Mouse (Mus musculus): ENCODE data around the gene Gja3. TPM values are rescaled to one million over a fixed set of nuclear protein-coding genes. Genes with fewer than 3 reads are reported as not detected.
"Not testable (repeated sequence)": the region's sequence is repeated elsewhere in the genome, so short reads cannot be mapped to it uniquely, and the experiment has no call there.

The Gja3 gene
- polyA plus RNA-seq, 1 experiment from 2014 or later = 0.35 TPM

- Histone ChIP-seq H3K36me3 (replicated peaks) (no peaks in the 10 kb centered on the region), H3K4me2 (no peak overlapping the region), H3K9ac (no peak overlapping the region), H3K4me1 (replicated peaks) (peaks cover 7% of the 10 kb centered on the region; the same call in 1 of the 2 replicates), H3K27me3 (no peaks in the 10 kb centered on the region), H3K4me3 (replicated peaks) (no peak overlapping the region), H3K9me3 (replicated peaks) (no peaks in the 10 kb centered on the region), H3K27ac (replicated peaks) (peak overlapping the region; percentile 79)
- peak; percentile 86 for ATAC-seq (ENCODE audit: insufficient read depth)
- WGBS (ENCODE audit: insufficient replicate concordance) = 50% methylated on average over 7 of the region's 7 CpGs
These were observed 31.2 kb upstream of the Gja3 start for GRCm38 (mm10) chr14:57089107-57089506.

GRCm38 (mm10) chr14:57084180-57084668 is 26.3 kb upstream of the Gja3 start:
- H3K27ac ChIP-seq (replicated peaks) = no peak overlapping the region
- no peak for ATAC-seq (ENCODE audit: insufficient read depth)
- H3K9me3 ChIP-seq (replicated peaks) = no peaks in the 10 kb centered on the region
- WGBS (ENCODE audit: insufficient replicate concordance) = 39% methylated on average over 11 of the region's 11 CpGs
- no peaks in the 10 kb centered on the region for H3K27me3 ChIP-seq
- no peak overlapping the region for H3K9ac ChIP-seq
- no peak overlapping the region for H3K4me3 ChIP-seq (replicated peaks)
- H3K4me2 ChIP-seq = no peak overlapping the region
- no peaks in the 10 kb centered on the region for H3K36me3 ChIP-seq (replicated peaks)
- H3K4me1 ChIP-seq (replicated peaks) = peaks cover 4% of the 10 kb centered on the region; the same call in 1 of the 2 replicates

- Histone ChIP-seq H3K4me2 (no peak overlapping the region), H3K36me3 (replicated peaks) (no peaks in the 10 kb centered on the region), H3K27ac (replicated peaks) (no peak overlapping the region), H3K9me3 (replicated peaks) (no peaks in the 10 kb centered on the region), H3K9ac (no peak overlapping the region), H3K4me1 (replicated peaks) (no peaks in the 10 kb centered on the region), H3K4me3 (replicated peaks) (no peak overlapping the region), H3K27me3 (no peaks in the 10 kb centered on the region)
- WGBS (ENCODE audit: insufficient replicate concordance) = 73% methylated on average over 1 of the region's 1 CpGs
- ATAC-seq (ENCODE audit: insufficient read depth) = no peak
These were observed 25.0 kb upstream of the Gja3 start for GRCm38 (mm10) chr14:57082863-57083262.

GRCm38 (mm10) chr14:57075537-57075936 is 17.6 kb upstream of the Gja3 start:
- ATAC-seq (ENCODE audit: insufficient read depth) = no peak
- WGBS (ENCODE audit: insufficient replicate concordance) = 67% methylated on average over 6 of the region's 6 CpGs

GRCm38 (mm10) chr14:57069906-57070305 is 12.0 kb upstream of the Gja3 start:
- not testable (repeated sequence) for H3K27ac ChIP-seq (replicated peaks); H3K27me3 ChIP-seq; ATAC-seq (ENCODE audit: insufficient read depth); H3K4me2 ChIP-seq; H3K9me3 ChIP-seq (replicated peaks); H3K4me1 ChIP-seq (replicated peaks); H3K4me3 ChIP-seq (replicated peaks); H3K9ac ChIP-seq; H3K36me3 ChIP-seq (replicated peaks)
- 1% methylated on average over 2 of the region's 2 CpGs for WGBS (ENCODE audit: insufficient replicate concordance)

More at GRCm38 (mm10) chr14:57075537-57075936, 17.6 kb upstream of the Gja3 start:
- Histone ChIP-seq H3K27ac (replicated peaks) (no peak overlapping the region), H3K27me3 (no peaks in the 10 kb centered on the region), H3K4me1 (replicated peaks) (no peaks in the 10 kb centered on the region), H3K36me3 (replicated peaks) (no peaks in the 10 kb centered on the region), H3K9ac (no peak overlapping the region), H3K4me3 (replicated peaks) (no peak overlapping the region), H3K4me2 (no peak overlapping the region), H3K9me3 (replicated peaks) (no peaks in the 10 kb centered on the region)

DNA sequence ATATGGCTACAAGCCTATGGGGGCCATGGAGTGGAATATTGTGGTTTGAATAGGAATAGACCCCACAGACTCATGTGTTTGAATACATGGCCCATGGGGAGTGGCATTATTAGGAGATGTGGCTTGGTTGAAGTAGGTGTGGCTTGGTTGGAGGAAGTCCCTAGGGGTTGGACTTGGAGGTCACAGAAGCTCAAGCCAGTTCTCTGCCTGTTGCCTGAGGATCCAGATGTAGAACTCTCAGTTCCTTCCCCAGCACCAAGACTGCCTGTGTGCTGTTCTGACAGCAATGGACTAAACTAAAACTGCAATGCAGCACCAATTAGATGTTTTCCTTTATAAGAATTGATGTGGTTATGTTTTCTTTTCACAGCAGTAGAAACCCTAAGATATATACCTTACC is 8.2 kb upstream of the Gja3 start:
- H3K4me2 ChIP-seq = no peak overlapping the region
- no peaks in the 10 kb centered on the region for H3K4me1 ChIP-seq (replicated peaks)
- H3K27ac ChIP-seq (replicated peaks) = no peak overlapping the region
- H3K4me3 ChIP-seq (replicated peaks) = no peak overlapping the region
- H3K36me3 ChIP-seq (replicated peaks) = no peaks in the 10 kb centered on the region
- no peak overlapping the region for H3K9ac ChIP-seq
- ATAC-seq (ENCODE audit: insufficient read depth) = no peak
- no peaks in the 10 kb centered on the region for H3K9me3 ChIP-seq (replicated peaks)
- no peaks in the 10 kb centered on the region; the same call in 1 of the 2 replicates for H3K27me3 ChIP-seq

DNA sequence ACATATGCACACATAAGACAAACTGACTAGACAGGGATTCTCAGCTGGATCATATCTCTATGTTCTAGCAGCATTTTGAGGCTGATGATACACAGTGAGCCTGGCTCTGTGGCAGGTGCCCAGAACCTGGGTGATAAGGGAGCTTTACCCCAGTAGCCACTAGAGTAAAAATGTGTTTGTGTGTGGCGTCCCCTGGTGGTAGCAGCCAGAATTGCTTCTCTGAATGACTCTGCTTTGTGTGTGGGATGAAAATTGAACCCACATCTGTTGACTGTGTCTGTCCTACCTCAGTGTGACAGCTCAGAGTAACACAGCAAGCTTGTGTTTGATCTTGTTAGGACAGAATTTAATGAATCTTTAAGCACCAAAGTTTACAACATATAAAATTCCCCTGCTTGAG is 2.2 kb upstream of the Gja3 start:
- not testable (repeated sequence) for H3K27ac ChIP-seq (replicated peaks); H3K9me3 ChIP-seq (replicated peaks); H3K36me3 ChIP-seq (replicated peaks); H3K9ac ChIP-seq; H3K4me2 ChIP-seq; ATAC-seq (ENCODE audit: insufficient read depth); H3K4me3 ChIP-seq (replicated peaks); H3K4me1 ChIP-seq (replicated peaks)
- H3K27me3 ChIP-seq = peaks cover 44% of the 10 kb centered on the region
- WGBS (ENCODE audit: insufficient replicate concordance) = 3% methylated on average over 1 of the region's 1 CpGs

- H3K36me3 ChIP-seq (replicated peaks) = no peaks in the 10 kb centered on the region
- H3K4me3 ChIP-seq (replicated peaks) = peak overlapping the region; percentile 41
- H3K27me3 ChIP-seq = peaks cover 54% of the 10 kb centered on the region
- no peaks in the 10 kb centered on the region for H3K9me3 ChIP-seq (replicated peaks)
- peak overlapping the region; percentile 60 for H3K4me2 ChIP-seq
- peaks cover 8% of the 10 kb centered on the region; the same call in 1 of the 2 replicates for H3K4me1 ChIP-seq (replicated peaks)
- 5% methylated on average over 19 of the region's 19 CpGs for WGBS (ENCODE audit: insufficient replicate concordance)
- H3K27ac ChIP-seq (replicated peaks) = no peak overlapping the region
- no peak overlapping the region for H3K9ac ChIP-seq
- no peak for ATAC-seq (ENCODE audit: insufficient read depth)
These were observed 717 bp downstream of the Gja3 start for GRCm38 (mm10) chr14:57057204-57057562.

DNA sequence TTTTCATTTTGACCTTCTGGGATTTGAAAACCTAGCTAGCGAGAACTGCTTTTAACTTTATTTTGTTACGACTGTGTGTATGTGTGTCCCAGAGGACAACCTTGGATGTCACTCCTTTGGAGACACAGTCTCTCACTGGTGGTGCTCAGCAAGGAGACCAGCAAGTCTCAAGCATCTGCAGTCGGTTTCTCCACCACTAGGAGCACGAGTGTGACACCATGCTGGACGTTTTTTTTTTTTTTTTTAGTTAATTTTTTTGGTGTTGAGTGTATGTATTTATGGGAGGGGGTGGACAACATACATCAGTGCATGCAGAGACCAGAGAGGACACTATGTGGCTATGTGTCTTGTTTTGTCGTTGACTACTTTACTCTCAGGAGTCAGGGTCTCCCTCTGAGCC is 5.2 kb downstream of the Gja3 start:
- WGBS (ENCODE audit: insufficient replicate concordance) = 44% methylated on average over 6 of the region's 6 CpGs
- Histone ChIP-seq H3K27me3 (peaks cover 36% of the 10 kb centered on the region), H3K4me3 (replicated peaks) (no peak overlapping the region)

GRCm38 (mm10) chr14:57043863-57044262 is 14.0 kb downstream of the Gja3 start:
- peak; percentile 22; the same call in 1 of the 2 replicates for ATAC-seq (ENCODE audit: insufficient read depth)
- H3K4me1 ChIP-seq (replicated peaks) = no peaks in the 10 kb centered on the region
- H3K9me3 ChIP-seq (replicated peaks) = no peaks in the 10 kb centered on the region
- no peak overlapping the region for H3K27ac ChIP-seq (replicated peaks)
- no peak overlapping the region for H3K4me2 ChIP-seq
- no peaks in the 10 kb centered on the region for H3K36me3 ChIP-seq (replicated peaks)
- WGBS (ENCODE audit: insufficient replicate concordance) = 58% methylated on average over 6 of the region's 6 CpGs
- no peak overlapping the region for H3K9ac ChIP-seq
- H3K4me3 ChIP-seq (replicated peaks) = no peak overlapping the region
- no peaks in the 10 kb centered on the region for H3K27me3 ChIP-seq

More for the DNA sequence above, 5.2 kb downstream of the Gja3 start:
- Histone ChIP-seq H3K9me3 (replicated peaks) (no peaks in the 10 kb centered on the region), H3K4me1 (replicated peaks) (peaks cover 6% of the 10 kb centered on the region; the same call in 1 of the 2 replicates), H3K4me2 (no peak overlapping the region), H3K36me3 (replicated peaks) (no peaks in the 10 kb centered on the region), H3K9ac (no peak overlapping the region), H3K27ac (replicated peaks) (no peak overlapping the region)
- ATAC-seq (ENCODE audit: insufficient read depth) = no peak

DNA sequence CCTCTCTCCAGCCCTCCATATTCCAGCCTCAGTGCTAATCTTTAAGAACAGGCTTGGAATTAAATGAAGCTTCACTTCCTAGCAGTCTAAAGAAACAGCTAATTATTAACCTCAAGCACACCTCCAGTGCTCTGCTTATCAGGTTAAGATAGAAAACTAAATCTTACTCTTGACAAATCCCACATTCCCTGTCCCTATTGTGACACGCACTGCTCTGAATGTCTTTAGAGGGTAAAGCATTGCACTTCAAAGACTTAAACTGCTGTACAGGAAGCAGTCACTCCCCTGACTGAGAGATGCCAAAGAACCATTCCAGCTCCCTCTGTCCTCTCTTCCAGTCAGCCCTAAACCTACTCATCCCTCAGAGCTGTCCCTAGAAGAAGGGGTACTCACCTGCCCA is 16.5 kb downstream of the Gja3 start:
- ATAC-seq (ENCODE audit: insufficient read depth) = no peak
- H3K4me2 ChIP-seq = no peak overlapping the region
- no peaks in the 10 kb centered on the region for H3K4me1 ChIP-seq (replicated peaks)
- no peak overlapping the region for H3K27ac ChIP-seq (replicated peaks)
- no peaks in the 10 kb centered on the region for H3K36me3 ChIP-seq (replicated peaks)
- no peak overlapping the region for H3K4me3 ChIP-seq (replicated peaks)
- no peak overlapping the region for H3K9ac ChIP-seq
- WGBS (ENCODE audit: insufficient replicate concordance) = 58% methylated on average over 1 of the region's 1 CpGs
- H3K27me3 ChIP-seq = no peaks in the 10 kb centered on the region
- no peaks in the 10 kb centered on the region for H3K9me3 ChIP-seq (replicated peaks)

DNA sequence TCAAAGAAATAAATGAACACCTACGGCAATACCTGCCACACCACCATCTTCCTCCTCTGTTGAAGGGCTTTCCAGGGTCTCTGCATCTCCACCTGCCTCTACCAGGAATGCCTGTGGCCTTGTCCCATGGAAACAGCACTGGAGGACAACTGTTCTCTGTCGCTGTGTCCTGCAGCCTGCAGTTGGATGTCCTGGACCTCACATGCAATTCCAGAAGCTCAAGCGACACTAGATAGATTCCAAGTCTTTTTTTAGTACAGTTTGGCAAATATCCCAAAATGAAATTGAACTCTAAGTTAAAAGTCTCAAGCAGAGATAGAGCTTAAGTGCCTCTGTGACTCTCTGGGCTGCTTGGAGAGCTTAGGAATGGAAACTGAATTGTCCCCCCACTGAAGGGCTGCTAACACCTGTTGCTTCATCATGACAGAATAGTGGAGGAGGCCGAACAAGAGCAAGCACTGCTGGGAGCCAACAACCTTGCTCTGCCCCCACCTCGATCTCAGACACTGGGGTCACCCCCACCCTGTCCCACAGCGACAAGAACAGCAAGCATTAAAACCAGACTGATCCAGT is 22.9 kb downstream of the Gja3 start:
- WGBS (ENCODE audit: insufficient replicate concordance) = 57% methylated on average over 6 of the region's 6 CpGs
- Histone ChIP-seq H3K9ac (no peak overlapping the region), H3K4me1 (replicated peaks) (no peaks in the 10 kb centered on the region), H3K27me3 (no peaks in the 10 kb centered on the region; the same call in 1 of the 2 replicates), H3K9me3 (replicated peaks) (no peaks in the 10 kb centered on the region), H3K4me2 (no peak overlapping the region), H3K4me3 (replicated peaks) (no peak overlapping the region), H3K27ac (replicated peaks) (no peak overlapping the region), H3K36me3 (replicated peaks) (no peaks in the 10 kb centered on the region)
- ATAC-seq (ENCODE audit: insufficient read depth) = no peak

All from liver, embryonic 15.5 days (tissue).